Mouse (Mus musculus) myocyte (in vitro differentiated cells): ENCODE measurements around the gene Cdpf1. TPM values are rescaled to one million over a fixed set of nuclear protein-coding genes. Genes with fewer than 3 reads are reported as not detected.

Source experiments
- H3K27me3 ChIP-seq: one replicate; pipeline ENCODE4 v1.6.1; 2011; ENCODE audit not compliant: control insufficient read depth, insufficient read depth, insufficient read length
- H3K36me3 ChIP-seq: one replicate; pipeline ENCODE4 v1.6.1; 2011; ENCODE audit not compliant: control insufficient read depth, insufficient read depth
- H3K4me2 ChIP-seq: one replicate; pipeline ENCODE4 v1.6.1; 2011; ENCODE audit warnings: low read depth, control low read depth
- H3K4me3 ChIP-seq: one replicate; pipeline ENCODE4 v1.5.1; 2011; ENCODE audit warnings: mild to moderate bottlenecking, control low read depth, moderate library complexity
- H3K79me2 ChIP-seq: one replicate; pipeline ENCODE4 v1.6.1; 2011; ENCODE audit not compliant: control insufficient read depth, insufficient read depth
- H3ac ChIP-seq: one replicate; pipeline ENCODE4 v1.6.1; 2011; ENCODE audit not compliant: control insufficient read depth, insufficient read length
- CEBPB ChIP-seq: IDR thresholded peaks from 2 replicates; pipeline ENCODE4 v1.6.1; 2011; ENCODE audit warnings: mild to moderate bottlenecking, moderate library complexity; ENCODE audit not compliant: poor library complexity, insufficient read depth, severe bottlenecking
- E2F4 ChIP-seq: IDR thresholded peaks from one replicate; pipeline ENCODE4 v1.6.1; 2011; ENCODE audit warnings: mild to moderate bottlenecking, control low read depth, moderate library complexity; ENCODE audit not compliant: insufficient read depth
- MAX ChIP-seq: IDR thresholded peaks from one replicate; pipeline ENCODE4 v1.6.1; 2011; ENCODE audit warnings: low read depth, mild to moderate bottlenecking, control low read depth
- MYOD1 ChIP-seq, 3 experiments: IDR thresholded peaks; one replicate each; pipeline ENCODE4 v1.6.1; 2011; ENCODE audit warnings: control low read depth in 2 of 3, low read depth in 2 of 3, mild to moderate bottlenecking in 2 of 3, moderate library complexity in 1 of 3; ENCODE audit not compliant: insufficient read length in 2 of 3, control insufficient read depth in 1 of 3
- MYOG ChIP-seq, 3 experiments: IDR thresholded peaks; one replicate each; pipeline ENCODE4 v1.6.1; 2011; ENCODE audit warnings: control low read depth in 2 of 3, low read depth in 2 of 3, mild to moderate bottlenecking in 2 of 3; ENCODE audit not compliant: insufficient read length in 2 of 3, control insufficient read depth in 1 of 3, insufficient read depth in 1 of 3
- POLR2A ChIP-seq: IDR thresholded peaks from one replicate; pipeline ENCODE4 v1.6.1; 2011; ENCODE audit warnings: low read depth, mild to moderate bottlenecking, control low read depth, moderate library complexity; ENCODE audit not compliant: insufficient read length
- POLR2AphosphoS2 ChIP-seq: IDR thresholded peaks from one replicate; pipeline ENCODE4 v1.6.1; 2011; ENCODE audit warnings: low read depth, control low read depth; ENCODE audit not compliant: insufficient read length
- REST ChIP-seq: IDR thresholded peaks from one replicate; pipeline ENCODE4 v1.6.1; 2011; ENCODE audit warnings: mild to moderate bottlenecking, control low read depth, moderate library complexity; ENCODE audit not compliant: insufficient read depth, insufficient read length
- SRF ChIP-seq: IDR thresholded peaks from one replicate; pipeline ENCODE4 v1.6.1; 2011; ENCODE audit warnings: low read depth; ENCODE audit not compliant: control insufficient read depth, insufficient read length
- TCF12 ChIP-seq: IDR thresholded peaks from one replicate; pipeline ENCODE4 v1.6.1; 2011; ENCODE audit warnings: mild to moderate bottlenecking, control low read depth; ENCODE audit not compliant: poor library complexity, insufficient read depth, severe bottlenecking
- TCF3 ChIP-seq: IDR thresholded peaks from one replicate; pipeline ENCODE4 v1.6.1; 2011; ENCODE audit warnings: low read depth, control low read depth; ENCODE audit not compliant: insufficient read length
- USF1 ChIP-seq: IDR thresholded peaks from one replicate; pipeline ENCODE4 v1.6.1; 2011; ENCODE audit warnings: low read depth, mild to moderate bottlenecking, control low read depth, moderate library complexity
- polyA plus RNA-seq: library from polyadenylated mRNA; unstranded; fragments of >200 nt; fragmentation: generic; extraction: Trizol; gene quantifications from one replicate; pipeline ENCODE4 v1.2.1, GENCODE M21; 2012; ENCODE audit warnings: missing spikeins

The Cdpf1 gene
- polyA plus RNA-seq, 1 experiment = 25.1 TPM

DNA sequence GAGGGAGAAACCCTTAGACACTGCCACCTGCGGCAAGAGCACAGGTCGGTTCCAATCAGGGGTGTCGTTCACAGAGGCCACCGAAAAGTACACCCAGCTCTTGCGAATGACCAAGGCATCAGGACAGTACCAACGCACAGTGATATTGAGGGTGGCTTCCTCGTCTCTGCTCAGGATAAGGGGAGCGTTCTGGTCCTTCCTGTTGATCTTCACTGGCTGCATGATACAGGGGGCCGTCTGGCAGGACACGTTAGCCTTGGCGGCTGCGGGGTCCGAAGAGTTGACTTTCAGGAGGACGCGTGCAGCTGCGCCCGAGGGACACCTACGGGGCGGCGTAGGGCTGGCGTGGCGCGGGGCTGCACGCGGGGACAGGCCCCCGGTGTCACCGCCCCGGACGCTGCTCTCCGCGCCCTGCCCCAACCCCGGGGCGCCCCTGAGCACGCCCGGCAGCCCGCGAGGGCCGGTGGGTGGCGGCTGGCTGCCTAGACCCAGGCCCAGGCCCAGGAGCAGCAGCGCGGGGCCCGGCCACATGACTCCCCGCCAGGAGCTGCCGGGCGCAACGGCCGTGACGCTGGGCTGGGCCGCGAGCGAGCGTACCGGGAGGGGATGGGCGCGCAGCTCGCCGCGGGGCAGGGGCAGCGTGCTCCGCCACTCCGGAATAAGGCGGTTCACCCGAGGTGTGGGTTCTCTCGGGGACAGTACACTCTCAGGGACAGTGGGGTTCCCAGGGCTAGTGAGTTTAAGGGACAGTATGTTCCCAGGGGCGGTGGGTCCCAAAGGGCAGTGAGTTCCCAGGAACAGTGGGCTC is 9.9 kb upstream of the Cdpf1 start, which contains the start of gene Pkdrej:
Pkdrej (minus strand) TSS at position 532 of the 808 bp plus-strand sequence.
- Histone ChIP-seq H3K27me3 (peaks cover 77% of the 10 kb centered on the region), H3ac (no peak within 1 kb of the TSS), H3K79me2 (no peaks in the 10 kb centered on the region), H3K4me3 (no peak within 1 kb of the TSS), H3K36me3 (no peaks in the 10 kb centered on the region), H3K4me2 (no peak within 1 kb of the TSS)
- TF ChIP-seq REST (no peak), POLR2A (no peak), MYOD1 (IDR thresholded peaks at IDR 0.05; ENCODE audit: control insufficient read depth in 1 of 3, insufficient read length in 2 of 3, low read depth in 2 of 3) (no peak), TCF3 (no peak), E2F4 (no peak), SRF (no peak), MYOG (IDR thresholded peaks at IDR 0.05; ENCODE audit: control insufficient read depth in 1 of 3, insufficient read depth in 1 of 3, insufficient read length in 2 of 3, low read depth in 2 of 3) (no peak), POLR2AphosphoS2 (no peak), TCF12 (no peak)

DNA sequence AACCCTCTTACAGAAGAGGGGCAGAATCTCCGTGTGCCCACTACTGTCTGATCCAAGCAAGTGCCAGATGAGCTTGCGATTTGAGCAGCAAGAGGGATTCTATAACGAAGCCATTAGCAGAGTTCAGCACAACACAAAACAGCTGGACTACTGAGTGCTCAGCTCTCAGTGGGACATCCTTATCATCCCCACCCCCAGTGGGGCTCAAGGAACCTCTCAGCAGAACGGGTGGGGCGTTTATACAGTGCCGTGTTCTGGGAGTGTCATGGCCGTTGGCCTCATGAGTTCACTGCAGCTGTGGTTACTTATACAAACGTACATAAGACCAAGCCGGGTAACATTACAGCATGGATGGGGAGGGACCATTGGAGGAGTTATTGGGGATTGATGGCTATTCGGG is 1.9 kb upstream of the Cdpf1 start:
- TF ChIP-seq MAX (no peak), USF1 (no peak), TCF3 (no peak), POLR2A (no peak), SRF (no peak), MYOG (IDR thresholded peaks at IDR 0.05; ENCODE audit: control insufficient read depth in 1 of 3, insufficient read depth in 1 of 3, insufficient read length in 2 of 3, low read depth in 2 of 3) (no peak), E2F4 (no peak), POLR2AphosphoS2 (no peak), CEBPB (no peak), REST (no peak), TCF12 (no peak), MYOD1 (IDR thresholded peaks at IDR 0.05; ENCODE audit: control insufficient read depth in 1 of 3, insufficient read length in 2 of 3, low read depth in 2 of 3) (no peak)
- Histone ChIP-seq H3K4me3 (no peak overlapping the region), H3K4me2 (no peak overlapping the region), H3K79me2 (no peaks in the 10 kb centered on the region), H3K27me3 (peaks cover 45% of the 10 kb centered on the region), H3K36me3 (no peaks in the 10 kb centered on the region), H3ac (no peak overlapping the region)

DNA sequence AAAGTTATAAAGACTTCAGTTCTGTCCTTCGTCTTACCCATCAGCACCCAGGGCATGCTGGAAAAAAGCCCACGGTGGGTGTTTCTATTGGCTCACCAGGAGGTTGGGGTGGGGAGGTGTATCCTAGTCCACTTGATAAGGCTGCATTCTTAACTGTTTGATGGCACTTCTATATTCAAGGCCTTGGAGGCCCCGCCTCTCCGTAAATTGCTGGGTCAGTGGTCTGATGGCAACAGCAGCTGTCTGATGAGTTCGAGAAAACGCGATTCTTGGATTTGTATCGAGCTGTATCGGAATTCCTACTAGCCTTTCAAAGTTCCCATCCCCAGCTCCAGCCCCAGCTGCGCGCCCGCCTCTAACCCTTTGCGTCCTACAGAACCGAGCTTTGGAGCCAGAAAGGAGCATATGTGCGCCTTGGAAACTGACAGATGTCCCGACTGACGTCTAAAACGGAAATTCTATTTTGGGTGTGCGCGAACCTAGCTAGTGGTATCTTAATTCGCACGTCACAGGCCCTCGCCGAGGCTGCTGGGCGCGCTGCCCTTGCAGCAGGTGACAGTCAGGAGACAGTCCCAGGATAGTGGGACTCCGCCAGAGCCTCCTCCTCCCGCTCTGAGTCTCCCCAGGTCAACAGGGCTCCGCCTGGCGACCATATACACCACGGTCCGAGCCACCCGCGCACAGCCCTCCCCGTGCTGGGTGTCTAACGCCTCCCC is 533 bp downstream of the Cdpf1 start:
- H3K27me3 ChIP-seq = peaks cover 21% of the 10 kb centered on the region
- H3K79me2 ChIP-seq = no peaks in the 10 kb centered on the region
- TF ChIP-seq TCF3 (no peak), POLR2AphosphoS2 (no peak), REST (no peak), SRF (peak; percentile 66), MYOG (IDR thresholded peaks at IDR 0.05; ENCODE audit: control insufficient read depth in 1 of 3, insufficient read depth in 1 of 3, insufficient read length in 2 of 3, low read depth in 2 of 3) (peak; percentile 16 to 59 (median 29)), USF1 (no peak), TCF12 (no peak), CEBPB (no peak), E2F4 (no peak), POLR2A (no peak), MAX (no peak), MYOD1 (IDR thresholded peaks at IDR 0.05; ENCODE audit: control insufficient read depth in 1 of 3, insufficient read length in 2 of 3, low read depth in 2 of 3) (peak in 1 of 3 experiments; percentile 78)
- peak overlapping the region; percentile 33 for H3ac ChIP-seq
- no peaks in the 10 kb centered on the region for H3K36me3 ChIP-seq
- H3K4me3 ChIP-seq = peak overlapping the region; percentile 49
- H3K4me2 ChIP-seq = peak overlapping the region; percentile 81

DNA sequence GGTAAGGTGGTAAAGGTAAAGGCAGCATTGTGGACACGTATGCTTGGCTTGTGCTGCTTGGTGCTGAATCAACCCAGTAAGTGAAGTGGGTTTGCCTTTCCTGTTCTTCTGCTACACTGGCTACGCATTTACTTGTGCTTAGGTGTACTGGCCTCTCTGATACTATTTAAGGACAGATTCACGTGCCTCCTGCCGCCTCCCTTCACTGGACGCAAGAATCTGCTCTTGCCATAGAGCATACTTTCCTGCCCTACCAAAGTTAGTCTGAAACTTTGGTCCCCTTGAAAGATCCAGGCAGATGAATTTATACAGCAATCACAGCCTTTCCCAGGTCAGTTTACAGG is 1.1 kb downstream of the Cdpf1 start:
- H3K36me3 ChIP-seq = no peaks in the 10 kb centered on the region
- peaks cover 16% of the 10 kb centered on the region for H3K27me3 ChIP-seq
- H3K79me2 ChIP-seq = no peaks in the 10 kb centered on the region
- H3K4me2 ChIP-seq = peak overlapping the region; percentile 81
- peak overlapping the region; percentile 49 for H3K4me3 ChIP-seq
- TF ChIP-seq USF1 (no peak), TCF3 (no peak)
- H3ac ChIP-seq = peak overlapping the region; percentile 33

DNA sequence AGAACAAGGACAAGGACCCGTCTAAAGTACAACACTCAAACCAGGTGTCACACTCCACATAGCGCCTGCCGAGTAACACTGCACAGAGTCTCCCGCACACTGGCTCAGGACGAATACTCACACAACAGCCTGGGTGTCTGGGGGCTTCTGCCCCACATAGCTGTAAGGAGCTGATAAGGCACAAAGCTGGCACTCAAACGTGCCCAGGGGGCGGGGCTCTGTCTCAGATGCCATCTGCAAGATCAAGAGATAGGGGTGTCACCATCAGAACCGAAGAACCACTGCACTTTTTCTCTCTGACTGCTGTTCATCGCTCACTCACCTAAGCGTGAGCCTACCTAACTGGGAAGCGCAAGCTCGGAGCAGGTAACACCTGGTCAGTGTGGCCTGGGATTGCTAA is 2.4 kb downstream of the Cdpf1 start:
- H3K27me3 ChIP-seq = peaks cover 7% of the 10 kb centered on the region
- TF ChIP-seq MYOG (IDR thresholded peaks at IDR 0.05; ENCODE audit: control insufficient read depth in 1 of 3, insufficient read depth in 1 of 3, insufficient read length in 2 of 3, low read depth in 2 of 3) (no peak), SRF (no peak), MYOD1 (IDR thresholded peaks at IDR 0.05; ENCODE audit: control insufficient read depth in 1 of 3, insufficient read length in 2 of 3, low read depth in 2 of 3) (no peak), REST (no peak), POLR2AphosphoS2 (no peak), MAX (no peak), USF1 (no peak), CEBPB (no peak), E2F4 (no peak), POLR2A (no peak), TCF3 (no peak)
- no peak overlapping the region for H3K4me2 ChIP-seq
- H3ac ChIP-seq = no peak overlapping the region
- no peaks in the 10 kb centered on the region for H3K36me3 ChIP-seq
- no peaks in the 10 kb centered on the region for H3K79me2 ChIP-seq
- no peak overlapping the region for H3K4me3 ChIP-seq
